Mouse (Mus musculus) stomach, adult 2 months (tissue): ENCODE results near the gene Gm4894. TPM values are rescaled to one million over a fixed set of nuclear protein-coding genes. Genes with fewer than 3 reads are reported as not detected.

Source experiments
- polyA plus RNA-seq: library from polyadenylated mRNA; depleted of rRNA; stranded (reverse); fragments of >200 nt; gene quantifications from 2 replicates; pipeline ENCODE4 v1.2.3, GENCODE M21; 2012; rRNA removed

Gene Gm4894
- not detected in 2 replicates for polyA plus RNA-seq

GRCm38 (mm10) chr9:49250231-49250630 lies at the start of gene Gm4894:
Gm4894 (plus strand) TSS chr9:49250531.

Other genes starting within 250 kb of the Gm4894 start
- gene Zw10, start 194.9 kb upstream of the Gm4894 start, polyA plus RNA-seq, result 1.5 and 2.3 TPM in 2 replicates
- 3.7 and 6.5 TPM in 2 replicates for gene Tmprss5, start 169.3 kb upstream of the Gm4894 start, polyA plus RNA-seq
- gene Drd2, start 90.1 kb downstream of the Gm4894 start, polyA plus RNA-seq, result 0.06 TPM in 1 of 2 replicates, not detected in the other
- 0.24 and 0.30 TPM in 2 replicates for gene Ankk1, start 176.5 kb downstream of the Gm4894 start, polyA plus RNA-seq
- 0.26 and 0.30 TPM in 2 replicates for gene Ttc12, start 235.7 kb downstream of the Gm4894 start, polyA plus RNA-seq